In genomic region chr5:53123525-53124286, GRCm38 (mm10) we compare ENCODE assay signal across 8 mouse cellular contexts.
DNase-seq lines count a peak whose midpoint lies in the region; ATAC-seq and TF ChIP-seq lines count a peak whose summit lies in the region.

No protein-coding gene starts in this region.

- H3K4me2 ChIP-seq in heart, embryonic 16.5 days (ENCODE audit: low read depth, low read length) = no peak overlapping the region
- no peak overlapping the region for H3K4me2 ChIP-seq in neural tube, embryonic 12.5 days (replicated peaks)

- 0 out of 2 replicates have a peak, but pooled peaks have one; percentile 58 for ATAC-seq in heart, embryonic 16.5 days (replicated peaks; ENCODE audit: extremely low read depth, insufficient read depth, low FRiP score)
- peak; percentile 81 for ATAC-seq in neural tube, embryonic 12.5 days (ENCODE audit: low FRiP score, low read depth)

- TF ChIP-seq CTCF in cerebellum, adult 2 months (IDR thresholded peaks at IDR 0.05; ENCODE audit: borderline replicate concordance, insufficient read depth, low read depth, low read length) = peak; percentile 73

- no peak for TF ChIP-seq POLR2A in cerebellum, adult 2 months (IDR thresholded peaks at IDR 0.05; ENCODE audit: borderline replicate concordance, insufficient read depth, low read length)

- no peak overlapping the region for H3K27ac ChIP-seq in cerebellum, adult 2 months (ENCODE audit: insufficient read depth, low read length)
- H3K27ac ChIP-seq in heart, embryonic 16.5 days (ENCODE audit: low read length) = no peak overlapping the region
- no peak overlapping the region for H3K27ac ChIP-seq in neural tube, embryonic 12.5 days

- H3K4me1 ChIP-seq in cerebellum, adult 2 months (ENCODE audit: control insufficient read depth, insufficient read depth, low read length) = peaks cover 10% of the 10 kb centered on the region
- peaks cover 6% of the 10 kb centered on the region for H3K4me1 ChIP-seq in heart, embryonic 16.5 days (ENCODE audit: control insufficient read depth, insufficient read depth, low read length)
- 0 out of 2 replicates have a peak, but pooled peaks cover 7% of the 10 kb centered on the region for H3K4me1 ChIP-seq in neural tube, embryonic 12.5 days

- no peaks in the 10 kb centered on the region for H3K27me3 ChIP-seq in cerebellum, adult 2 months (ENCODE audit: control insufficient read depth, insufficient read depth, low read length)
- H3K27me3 ChIP-seq in heart, embryonic 16.5 days (ENCODE audit: control insufficient read depth, insufficient read depth, low read length) = no peaks in the 10 kb centered on the region
- H3K27me3 ChIP-seq in neural tube, embryonic 12.5 days (replicated peaks) = no peaks in the 10 kb centered on the region

- DNase-seq in gastrocnemius, postnatal 10 days = peak; percentile 22
- no peak for DNase-seq in gastrocnemius, adult 8-10 months (ENCODE audit: low spot score in 2 of 2)
- DNase-seq in 3T3-L1 (ENCODE audit: low read depth, low spot score) = peak; percentile 56
- DNase-seq in cerebellum, adult 2 months = peak; percentile 55 to 67
- DNase-seq in left cerebral cortex, postnatal 4 days = peak; percentile 60
- no peak for DNase-seq in B cell, adult 2 months

- no peaks in the 10 kb centered on the region for H3K9me3 ChIP-seq in heart, embryonic 16.5 days (replicated peaks; ENCODE audit: control insufficient read depth, low read length)
- H3K9me3 ChIP-seq in neural tube, embryonic 12.5 days = no peaks in the 10 kb centered on the region

- no peak overlapping the region for H3K4me3 ChIP-seq in cerebellum, adult 2 months (replicated peaks; ENCODE audit: insufficient read depth, low read depth, low read length)
- no peak overlapping the region for H3K4me3 ChIP-seq in heart, embryonic 16.5 days (ENCODE audit: low read length)
- no peak overlapping the region for H3K4me3 ChIP-seq in neural tube, embryonic 12.5 days

- 34% methylated on average over 10 of the region's 10 CpGs for WGBS in cerebellum, adult 2 months
- 40% methylated on average over 10 of the region's 10 CpGs for WGBS in heart, embryonic 16.5 days
- 29% methylated on average over 10 of the region's 10 CpGs for WGBS in neural tube, embryonic 12.5 days

- intact Hi-C loops in left cerebral cortex, postnatal 4 days (cut with DNase I) = loop anchor here (5.0 kb wide), 1 partner anchor 246 kb away; no protein-coding TSS in a partner anchor

- H3K9ac ChIP-seq in heart, embryonic 16.5 days (ENCODE audit: low read length) = no peak overlapping the region
- H3K9ac ChIP-seq in neural tube, embryonic 12.5 days = no peak overlapping the region

- H3K36me3 ChIP-seq in heart, embryonic 16.5 days (ENCODE audit: control insufficient read depth, insufficient read depth) = no peaks in the 10 kb centered on the region
- H3K36me3 ChIP-seq in neural tube, embryonic 12.5 days = no peaks in the 10 kb centered on the region

Comparison
In these comparisons a context has a peak if more than half of its experiments do, and no peak if none do; other contexts are left out.
1. DNase-seq: peak in gastrocnemius, postnatal 10 days (single experiment), 3T3-L1 (single experiment), cerebellum, adult 2 months (2 of 2) and left cerebral cortex, postnatal 4 days (single experiment); none in gastrocnemius, adult 8-10 months (0 of 2) and B cell, adult 2 months (0 of 2).